Mouse (Mus musculus): ENCODE results near the gene Igsf9. TPM values are rescaled to one million over a fixed set of nuclear protein-coding genes. Genes with fewer than 3 reads are reported as not detected.

Igsf9 gene
- total RNA-seq, 1 experiment = 45.6 TPM

- no peaks in the 10 kb centered on the region for H3K9me3 ChIP-seq (ENCODE audit: control insufficient read depth, insufficient read depth, low read depth, low read length)
- H3K9ac ChIP-seq (ENCODE audit: insufficient read depth, low read depth, low read length, poor library complexity, severe bottlenecking) = peak within 1 kb of the TSS; percentile 73
- TF ChIP-seq CHD2 (IDR thresholded peaks at IDR 0.05; ENCODE audit: low read depth, low read length) (no peak), ZNF384 (IDR thresholded peaks at IDR 0.05; ENCODE audit: low read depth, low read length) (no peak), HCFC1 (IDR thresholded peaks at IDR 0.05; ENCODE audit: borderline replicate concordance, insufficient read depth, low read length) (no peak), ZC3H11A (IDR thresholded peaks at IDR 0.05; ENCODE audit: borderline replicate concordance, low read depth, low read length) (no peak), MAFK (IDR thresholded peaks at IDR 0.05; ENCODE audit: insufficient read depth, low read depth, low read length) (no peak)
- H3K4me3 ChIP-seq (ENCODE audit: insufficient read depth in 1 of 2, low read depth in 1 of 2, low read length in 2 of 2, poor library complexity in 1 of 2, severe bottlenecking in 1 of 2) = peak within 1 kb of the TSS; percentile 45 to 52
- H3K36me3 ChIP-seq (ENCODE audit: control insufficient read depth, insufficient read depth, low read length, poor library complexity, severe bottlenecking) = no peaks in the 10 kb centered on the region
- H3K27ac ChIP-seq (ENCODE audit: insufficient read depth, low read depth, low read length, poor library complexity, severe bottlenecking) = peak within 1 kb of the TSS; percentile 64
- in situ Hi-C loops (cut with MboI; ENCODE audit: low sequenced_read_pairs in 2 of 2, unreplicated experiment in 2 of 2) = no loop called here
- peaks cover 1 to 19% of the 10 kb centered on the region in 2 experiments; a peak in 3 of 4 replicates for H3K4me1 ChIP-seq (ENCODE audit: control insufficient read depth in 2 of 2, insufficient read depth in 2 of 2, low read length in 2 of 2, poor library complexity in 1 of 2)
- peak; percentile 99 for DNase-seq (ENCODE audit: low read depth, low spot score)
Observed at GRCm38 (mm10) chr1:172520576-172521440, 39.2 kb downstream of the Igsf9 start, which contains the start of gene Cfap45. Gene Cfap45, plus strand, starts transcription at chr1:172520801.

GRCm38 (mm10) chr1:172522524-172522923 is 40.9 kb downstream of the Igsf9 start:
- Histone ChIP-seq H3K9me3 (ENCODE audit: control insufficient read depth, insufficient read depth, low read depth, low read length) (no peaks in the 10 kb centered on the region), H3K27ac (ENCODE audit: insufficient read depth, low read depth, low read length, poor library complexity, severe bottlenecking) (no peak overlapping the region), H3K36me3 (ENCODE audit: control insufficient read depth, insufficient read depth, low read length, poor library complexity, severe bottlenecking) (no peaks in the 10 kb centered on the region), H3K4me3 (ENCODE audit: insufficient read depth in 1 of 2, low read depth in 1 of 2, low read length in 2 of 2, poor library complexity in 1 of 2, severe bottlenecking in 1 of 2) (no peak overlapping the region), H3K9ac (ENCODE audit: insufficient read depth, low read depth, low read length, poor library complexity, severe bottlenecking) (no peak overlapping the region), H3K4me1 (ENCODE audit: control insufficient read depth in 2 of 2, insufficient read depth in 2 of 2, low read length in 2 of 2, poor library complexity in 1 of 2) (peaks cover 1 to 22% of the 10 kb centered on the region in 2 experiments; a peak in 2 of 4 replicates)
- in situ Hi-C loops (cut with MboI; ENCODE audit: low sequenced_read_pairs in 2 of 2, unreplicated experiment in 2 of 2) = no loop called here
- DNase-seq (ENCODE audit: low read depth, low spot score) = no peak
- TF ChIP-seq ZNF384 (IDR thresholded peaks at IDR 0.05; ENCODE audit: low read depth, low read length) (no peak), HCFC1 (IDR thresholded peaks at IDR 0.05; ENCODE audit: borderline replicate concordance, insufficient read depth, low read length) (no peak), ZC3H11A (IDR thresholded peaks at IDR 0.05; ENCODE audit: borderline replicate concordance, low read depth, low read length) (no peak), CHD2 (IDR thresholded peaks at IDR 0.05; ENCODE audit: low read depth, low read length) (no peak), MAFK (IDR thresholded peaks at IDR 0.05; ENCODE audit: insufficient read depth, low read depth, low read length) (no peak)

- H3K4me1 ChIP-seq (ENCODE audit: control insufficient read depth in 2 of 2, insufficient read depth in 2 of 2, low read length in 2 of 2, poor library complexity in 1 of 2) = peaks cover 1 to 22% of the 10 kb centered on the region in 2 experiments; a peak in 2 of 4 replicates
- no peak overlapping the region for H3K27ac ChIP-seq (ENCODE audit: insufficient read depth, low read depth, low read length, poor library complexity, severe bottlenecking)
- DNase-seq (ENCODE audit: low read depth, low spot score) = no peak
- H3K4me3 ChIP-seq (ENCODE audit: insufficient read depth in 1 of 2, low read depth in 1 of 2, low read length in 2 of 2, poor library complexity in 1 of 2, severe bottlenecking in 1 of 2) = no peak overlapping the region
- no peak for TF ChIP-seq HCFC1 (IDR thresholded peaks at IDR 0.05; ENCODE audit: borderline replicate concordance, insufficient read depth, low read length)
- no peak for TF ChIP-seq ZNF384 (IDR thresholded peaks at IDR 0.05; ENCODE audit: low read depth, low read length)
- TF ChIP-seq CHD2 (IDR thresholded peaks at IDR 0.05; ENCODE audit: low read depth, low read length) = no peak
- TF ChIP-seq ZC3H11A (IDR thresholded peaks at IDR 0.05; ENCODE audit: borderline replicate concordance, low read depth, low read length) = no peak
- in situ Hi-C loops (cut with MboI; ENCODE audit: low sequenced_read_pairs in 2 of 2, unreplicated experiment in 2 of 2) = no loop called here
- no peaks in the 10 kb centered on the region for H3K36me3 ChIP-seq (ENCODE audit: control insufficient read depth, insufficient read depth, low read length, poor library complexity, severe bottlenecking)
- no peaks in the 10 kb centered on the region for H3K9me3 ChIP-seq (ENCODE audit: control insufficient read depth, insufficient read depth, low read depth, low read length)
- H3K9ac ChIP-seq (ENCODE audit: insufficient read depth, low read depth, low read length, poor library complexity, severe bottlenecking) = no peak overlapping the region
Observed at GRCm38 (mm10) chr1:172523699-172524101, 42.1 kb downstream of the Igsf9 start.

GRCm38 (mm10) chr1:172525027-172525764 is 43.6 kb downstream of the Igsf9 start:
- Histone ChIP-seq H3K9ac (ENCODE audit: insufficient read depth, low read depth, low read length, poor library complexity, severe bottlenecking) (no peak overlapping the region), H3K4me3 (ENCODE audit: insufficient read depth in 1 of 2, low read depth in 1 of 2, low read length in 2 of 2, poor library complexity in 1 of 2, severe bottlenecking in 1 of 2) (no peak overlapping the region), H3K27ac (ENCODE audit: insufficient read depth, low read depth, low read length, poor library complexity, severe bottlenecking) (no peak overlapping the region), H3K4me1 (ENCODE audit: control insufficient read depth in 2 of 2, insufficient read depth in 2 of 2, low read length in 2 of 2, poor library complexity in 1 of 2) (peaks cover 0 to 11% of the 10 kb centered on the region in 2 experiments; a peak in 2 of 4 replicates), H3K9me3 (ENCODE audit: control insufficient read depth, insufficient read depth, low read depth, low read length) (no peaks in the 10 kb centered on the region), H3K36me3 (ENCODE audit: control insufficient read depth, insufficient read depth, low read length, poor library complexity, severe bottlenecking) (no peaks in the 10 kb centered on the region)
- DNase-seq (ENCODE audit: low read depth, low spot score) = no peak
- TF ChIP-seq MAFK (IDR thresholded peaks at IDR 0.05; ENCODE audit: insufficient read depth, low read depth, low read length) (no peak), ZNF384 (IDR thresholded peaks at IDR 0.05; ENCODE audit: low read depth, low read length) (peak; percentile 88)
- in situ Hi-C loops (cut with MboI; ENCODE audit: low sequenced_read_pairs in 2 of 2, unreplicated experiment in 2 of 2) = no loop called here

All from ES-E14 (cell line).